Comparison of ENCODE assay signal across 24 mouse cellular contexts in genomic region chr8:127377775-127378174, GRCm38 (mm10).
DNase-seq lines count a peak whose midpoint lies in the region; ATAC-seq lines count a peak whose summit lies in the region.
"Had no signal": no experiment of that assay in that cellular context is flagged by ENCODE, and none has a peak within 500 bp of the region (broad histone marks: within the 10 kb centered on the region; RNA-seq: fewer than 3 reads in every experiment).

No protein-coding gene starts in this region.

- H3K27ac ChIP-seq in forebrain, embryonic 15.5 days (replicated peaks) = peak overlapping the region; percentile 78
- no peak overlapping the region for H3K27ac ChIP-seq in forebrain, embryonic 12.5 days
- H3K27ac ChIP-seq in intestine, embryonic 16.5 days (ENCODE audit: low read length) = no peak overlapping the region
- H3K27ac ChIP-seq in hindbrain, embryonic 11.5 days (ENCODE audit: low read depth, low read length) = no peak overlapping the region
- H3K27ac ChIP-seq: embryonic facial prominence, embryonic 12.5 days; embryonic facial prominence, embryonic 15.5 days; heart, adult 2 months; heart, embryonic 10.5 days; heart, embryonic 13.5 days; hindbrain, embryonic 12.5 days; hindbrain, embryonic 15.5 days had no signal

- 78% methylated on average over 2 of the region's 2 CpGs for WGBS in forebrain, embryonic 15.5 days
- WGBS in forebrain, embryonic 12.5 days = 80% methylated on average over 2 of the region's 2 CpGs
- WGBS in intestine, embryonic 16.5 days = 33% methylated on average over 2 of the region's 2 CpGs
- WGBS in hindbrain, embryonic 11.5 days = 81% methylated on average over 2 of the region's 2 CpGs

- H3K4me2 ChIP-seq in forebrain, embryonic 15.5 days (replicated peaks) = no peak overlapping the region
- H3K4me2 ChIP-seq in forebrain, embryonic 12.5 days = no peak overlapping the region
- no peak overlapping the region for H3K4me2 ChIP-seq in intestine, embryonic 16.5 days (ENCODE audit: low read depth, low read length)
- no peak overlapping the region for H3K4me2 ChIP-seq in hindbrain, embryonic 11.5 days (replicated peaks; ENCODE audit: low read depth, low read length)
- H3K4me2 ChIP-seq: embryonic facial prominence, embryonic 12.5 days; embryonic facial prominence, embryonic 15.5 days; heart, embryonic 13.5 days; hindbrain, embryonic 12.5 days; hindbrain, embryonic 15.5 days had no signal

- no peaks in the 10 kb centered on the region for H3K27me3 ChIP-seq in forebrain, embryonic 15.5 days
- H3K27me3 ChIP-seq in forebrain, embryonic 12.5 days = no peaks in the 10 kb centered on the region
- no peaks in the 10 kb centered on the region for H3K27me3 ChIP-seq in intestine, embryonic 16.5 days (replicated peaks; ENCODE audit: control insufficient read depth, insufficient read depth, low read length)
- H3K27me3 ChIP-seq in hindbrain, embryonic 11.5 days (ENCODE audit: control insufficient read depth, insufficient read depth, low read length) = no peaks in the 10 kb centered on the region
- H3K27me3 ChIP-seq: embryonic facial prominence, embryonic 12.5 days; embryonic facial prominence, embryonic 15.5 days; heart, embryonic 13.5 days; hindbrain, embryonic 12.5 days; hindbrain, embryonic 15.5 days had no signal

- peak; percentile 66 for DNase-seq in forelimb bud, embryonic 11.5 days (ENCODE audit: low read depth, low spot score)
- DNase-seq in hindbrain, embryonic 11.5 days (ENCODE audit: low spot score) = no peak
- no peak for DNase-seq in left cerebral cortex, adult 11 months (ENCODE audit: low spot score)
- DNase-seq: adrenal gland, postnatal 14 days; cerebellum, adult 11 months; cerebellum, adult 2 months; cerebellum, adult 9-11 months; cerebellum, postnatal 25 days; gastrocnemius, postnatal 10 days; gastrocnemius, postnatal 36 days; heart, adult 2 months; heart, postnatal 14 days; heart, postnatal 4 days; kidney, adult 11 months had no signal

- ATAC-seq in forebrain, embryonic 15.5 days (replicated peaks) = no peak
- no peak for ATAC-seq in forebrain, embryonic 12.5 days (ENCODE audit: low FRiP score)
- peak; percentile 71 for ATAC-seq in intestine, embryonic 16.5 days
- no peak for ATAC-seq in hindbrain, embryonic 11.5 days (ENCODE audit: low FRiP score)
- ATAC-seq: activated CD4-positive, CD25-positive, alpha-beta regulatory T cell, adult 4 months had no signal

- H3K36me3 ChIP-seq in forebrain, embryonic 15.5 days = peaks cover 3% of the 10 kb centered on the region; the same call in 1 of the 2 replicates
- peaks cover 7% of the 10 kb centered on the region; the same call in 1 of the 2 replicates for H3K36me3 ChIP-seq in forebrain, embryonic 12.5 days (replicated peaks)
- no peaks in the 10 kb centered on the region for H3K36me3 ChIP-seq in intestine, embryonic 16.5 days (ENCODE audit: control insufficient read depth, insufficient read depth, low read length)
- no peaks in the 10 kb centered on the region for H3K36me3 ChIP-seq in hindbrain, embryonic 11.5 days (ENCODE audit: control insufficient read depth, insufficient read depth, low read length)
- H3K36me3 ChIP-seq: hindbrain, embryonic 15.5 days had no signal

- H3K9ac ChIP-seq in forebrain, embryonic 15.5 days (replicated peaks) = no peak overlapping the region
- H3K9ac ChIP-seq in forebrain, embryonic 12.5 days = no peak overlapping the region
- H3K9ac ChIP-seq in intestine, embryonic 16.5 days (ENCODE audit: low read depth, low read length) = no peak overlapping the region
- no peak overlapping the region for H3K9ac ChIP-seq in hindbrain, embryonic 11.5 days (ENCODE audit: low read depth, low read length)
- H3K9ac ChIP-seq: embryonic facial prominence, embryonic 12.5 days; embryonic facial prominence, embryonic 15.5 days; heart, embryonic 13.5 days; hindbrain, embryonic 12.5 days; hindbrain, embryonic 15.5 days had no signal

- no peak overlapping the region for H3K4me3 ChIP-seq in forebrain, embryonic 15.5 days
- no peak overlapping the region for H3K4me3 ChIP-seq in forebrain, embryonic 12.5 days (replicated peaks)
- no peak overlapping the region for H3K4me3 ChIP-seq in intestine, embryonic 16.5 days (ENCODE audit: low read length)
- H3K4me3 ChIP-seq in hindbrain, embryonic 11.5 days (ENCODE audit: low read depth, low read length) = no peak overlapping the region
- H3K4me3 ChIP-seq: embryonic facial prominence, embryonic 12.5 days; embryonic facial prominence, embryonic 15.5 days; heart, adult 2 months; heart, embryonic 10.5 days; heart, embryonic 13.5 days; hindbrain, embryonic 12.5 days; hindbrain, embryonic 15.5 days had no signal

- H3K9me3 ChIP-seq in forebrain, embryonic 15.5 days = no peaks in the 10 kb centered on the region
- H3K9me3 ChIP-seq in forebrain, embryonic 12.5 days = no peaks in the 10 kb centered on the region
- no peaks in the 10 kb centered on the region for H3K9me3 ChIP-seq in intestine, embryonic 16.5 days (ENCODE audit: control insufficient read depth, low read length)
- H3K9me3 ChIP-seq in hindbrain, embryonic 11.5 days (ENCODE audit: control insufficient read depth, low read length) = no peaks in the 10 kb centered on the region
- H3K9me3 ChIP-seq: embryonic facial prominence, embryonic 12.5 days; embryonic facial prominence, embryonic 15.5 days; heart, embryonic 10.5 days; heart, embryonic 13.5 days; hindbrain, embryonic 12.5 days; hindbrain, embryonic 15.5 days had no signal

- peaks cover 20% of the 10 kb centered on the region for H3K4me1 ChIP-seq in forebrain, embryonic 15.5 days
- peaks cover 7% of the 10 kb centered on the region; the same call in 1 of the 2 replicates for H3K4me1 ChIP-seq in forebrain, embryonic 12.5 days
- H3K4me1 ChIP-seq in intestine, embryonic 16.5 days (ENCODE audit: control insufficient read depth, insufficient read depth, low read length) = no peaks in the 10 kb centered on the region
- H3K4me1 ChIP-seq in hindbrain, embryonic 11.5 days (replicated peaks; ENCODE audit: control insufficient read depth, insufficient read depth, low read length) = no peaks in the 10 kb centered on the region
- H3K4me1 ChIP-seq: embryonic facial prominence, embryonic 12.5 days; embryonic facial prominence, embryonic 15.5 days; heart, embryonic 10.5 days; heart, embryonic 13.5 days had no signal
